Mouse (Mus musculus) thymus, postnatal 4 days (tissue): Measurements from ENCODE around the gene Plppr2.

Source experiments
- DNase-seq: peaks from one replicate; pipeline ENCODE4 v3.0.0; 2021

Gene Plppr2

DNA sequence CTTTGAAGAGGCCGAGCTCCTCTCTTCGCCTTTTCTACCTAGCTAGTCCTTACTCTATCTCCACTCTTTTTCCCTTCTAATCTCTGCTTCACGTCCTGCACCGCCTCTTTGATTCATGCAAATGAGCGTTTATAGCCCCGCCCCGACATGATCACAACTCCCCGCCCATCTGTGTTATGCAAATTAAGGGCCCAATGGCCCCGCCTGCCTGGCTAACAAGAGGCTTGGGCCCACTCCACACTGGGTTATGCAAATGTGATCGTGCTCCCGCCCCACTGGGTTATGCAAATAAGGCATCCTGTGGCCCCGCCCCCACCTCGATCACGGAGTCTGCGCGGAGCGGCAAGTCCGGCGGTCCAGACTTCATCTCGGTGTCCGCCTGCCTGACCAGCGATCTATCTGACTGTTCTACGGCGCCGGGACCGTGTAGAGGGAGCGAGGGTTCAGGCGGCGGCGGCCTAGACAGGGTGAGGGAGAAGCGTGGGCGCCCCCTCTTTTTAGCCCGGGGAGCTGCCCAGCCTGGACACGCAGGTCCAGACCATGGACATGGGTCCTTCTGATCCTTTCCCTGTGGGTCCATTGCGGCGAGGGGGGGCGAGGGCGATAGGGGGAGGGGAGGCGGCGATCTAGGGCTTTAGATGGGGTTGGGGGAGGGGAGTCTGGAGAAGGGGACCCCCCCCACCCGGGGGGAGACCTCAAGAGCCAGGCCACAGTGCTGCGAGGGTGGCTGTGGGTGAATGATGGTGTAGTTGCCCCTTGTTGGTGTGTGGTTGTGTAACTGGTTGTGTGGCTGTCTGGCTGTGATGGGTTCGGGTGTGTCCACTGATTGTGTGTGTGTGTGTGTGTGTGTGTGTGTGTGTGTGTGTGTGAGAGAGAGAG is at the start of gene Plppr2:
Gene Plppr2 (plus strand): TSS at position 342 of the 879 bp plus-strand sequence.
- peak; percentile 86 for DNase-seq

DNA sequence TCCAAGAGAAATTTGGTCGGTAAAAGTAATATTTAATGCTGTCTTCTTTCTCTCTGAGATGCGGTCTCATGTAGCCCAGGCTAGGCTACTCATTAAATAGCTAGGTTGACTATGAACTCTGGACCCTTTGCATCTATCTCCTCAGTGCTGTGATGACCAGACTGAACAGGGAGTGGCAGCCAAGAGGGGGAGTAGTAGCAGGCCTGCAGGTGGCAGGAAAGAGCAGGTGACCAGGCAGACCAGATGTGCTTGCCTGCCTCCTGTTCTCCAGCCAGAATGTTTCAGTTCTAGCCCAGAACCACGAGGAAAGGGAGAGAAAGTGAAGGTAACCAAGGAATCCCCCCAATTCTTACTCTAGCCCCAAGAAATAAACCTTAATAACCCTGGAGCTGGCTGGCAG is 47.6 kb upstream of the Plppr2 start:
- DNase-seq, result no peak

DNA sequence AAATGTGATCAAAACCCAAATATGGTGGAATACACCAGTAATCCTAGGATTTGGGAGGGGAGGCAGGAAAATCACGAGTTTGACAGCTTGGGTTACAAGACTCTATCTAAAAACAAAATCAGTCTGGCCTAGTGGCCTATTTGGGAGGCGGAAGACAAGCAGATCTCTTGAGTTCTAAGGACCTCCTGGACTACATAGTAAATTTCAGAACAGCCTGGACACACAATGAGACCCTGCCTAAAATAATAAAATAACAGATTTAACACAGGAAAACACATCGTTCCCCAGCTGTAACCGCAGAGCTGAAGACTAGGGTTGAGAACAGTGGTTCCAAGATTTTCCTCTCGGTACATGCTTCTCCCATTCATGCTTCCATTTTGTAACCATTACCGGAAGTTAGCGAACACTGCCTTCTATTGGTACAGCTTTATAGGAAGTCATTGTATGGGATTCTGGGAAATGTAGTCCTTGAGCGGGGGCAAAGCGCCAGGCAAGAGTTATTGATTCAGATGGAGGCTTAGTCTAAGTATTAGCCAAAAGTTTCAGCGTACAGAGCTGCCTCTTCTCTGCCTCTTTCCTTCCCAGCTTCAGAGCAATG is 35.5 kb upstream of the Plppr2 start:
- peak; percentile 28 for DNase-seq

DNA sequence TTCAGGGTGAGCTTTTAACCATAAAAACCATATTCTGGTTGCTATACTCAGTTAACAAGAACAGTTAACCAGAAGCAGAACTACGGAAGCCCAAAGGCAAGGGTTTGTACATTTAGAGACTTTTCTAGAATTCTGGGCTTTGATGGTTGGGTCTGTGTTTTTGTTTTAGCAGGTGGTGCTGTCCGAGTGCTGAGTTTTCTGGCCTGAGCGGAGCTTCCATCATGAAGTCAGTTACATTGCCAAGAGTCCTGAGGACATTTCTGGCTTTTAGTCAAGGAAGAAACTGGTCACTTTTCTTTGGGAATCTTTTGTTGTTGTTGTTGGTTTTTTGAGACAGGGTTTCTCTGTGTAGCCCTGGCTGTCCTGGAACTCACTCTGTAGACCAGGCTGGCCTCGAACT is 32.8 kb upstream of the Plppr2 start:
- no peak for DNase-seq

- DNase-seq, result no peak
Observed at GRCm38 (mm10) chr9:21908216-21908615, 28.6 kb upstream of the Plppr2 start.

DNA sequence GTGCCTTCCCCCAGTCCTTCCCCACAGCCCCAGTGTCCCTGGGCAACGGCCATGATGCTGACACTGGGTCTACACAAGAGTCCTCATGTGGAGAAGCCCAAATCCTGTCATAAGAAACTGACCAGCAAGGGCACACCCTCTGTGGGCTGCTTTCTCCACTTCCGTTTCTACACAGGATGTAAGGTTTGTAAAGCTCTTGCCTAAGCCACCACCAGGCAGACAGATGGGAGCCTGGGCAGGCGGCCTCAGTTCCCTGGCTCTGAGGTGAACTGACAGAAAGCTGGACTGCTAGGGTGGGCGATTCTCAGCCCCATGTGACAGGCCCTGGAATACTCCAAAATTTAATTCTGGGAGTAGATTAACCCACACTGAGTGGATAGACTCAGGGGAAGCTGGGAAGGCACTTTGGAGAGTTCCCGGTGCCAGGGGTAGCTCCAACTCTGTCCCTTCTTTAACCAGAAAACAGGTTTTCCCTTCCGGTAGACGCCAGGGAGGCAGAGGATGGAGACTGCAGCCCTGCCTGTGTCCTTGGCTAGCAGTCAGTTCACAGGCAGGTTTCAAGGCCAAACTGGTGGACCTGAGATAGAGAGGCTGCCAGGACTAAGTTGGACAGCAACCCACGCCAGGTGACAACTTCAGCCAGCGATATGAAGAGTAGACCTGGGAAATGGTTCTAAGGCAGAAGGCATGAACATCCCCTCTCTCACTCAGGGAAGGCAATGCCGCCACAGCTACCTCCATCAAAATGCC is 27.2 kb upstream of the Plppr2 start:
- no peak for DNase-seq

DNA sequence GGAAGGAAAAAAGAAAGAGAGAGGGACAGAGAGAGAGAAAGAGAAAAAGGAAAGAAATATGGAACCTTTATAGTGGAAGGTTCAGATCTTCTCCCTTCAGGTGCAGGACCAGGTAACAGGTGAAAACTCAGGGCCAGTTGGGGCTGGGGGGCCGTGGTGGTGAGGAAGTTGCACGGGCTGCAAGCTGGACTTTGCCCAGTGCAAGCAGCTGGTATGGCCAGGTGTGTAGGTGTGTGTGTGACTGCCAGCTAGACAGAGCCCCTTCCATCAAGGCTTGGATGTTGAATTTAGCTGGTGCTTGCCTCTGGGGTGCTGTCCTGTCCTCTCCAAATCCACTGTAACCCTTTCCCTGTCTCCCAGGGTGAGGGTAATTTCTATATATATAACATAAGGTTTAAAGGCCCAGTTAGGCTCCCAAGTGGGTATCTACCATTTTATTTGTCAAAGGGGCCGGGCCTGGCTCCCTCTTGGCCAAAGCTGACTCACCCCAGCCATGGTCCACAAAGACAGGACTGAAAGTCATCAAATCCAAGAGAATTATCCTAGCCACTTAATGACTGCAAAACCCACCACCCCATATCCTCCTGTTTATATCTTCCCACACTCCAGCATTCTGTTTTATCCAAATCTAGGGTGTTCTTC is 19.9 kb upstream of the Plppr2 start:
- DNase-seq, result no peak

- DNase-seq, result no peak
Observed at GRCm38 (mm10) chr9:21917493-21918034, 19.3 kb upstream of the Plppr2 start.

GRCm38 (mm10) chr9:21918035-21918592 is 18.7 kb upstream of the Plppr2 start, which contains the start of gene Rab3d:
TSS of gene Rab3d (minus strand) at chr9:21918192.
- peak; percentile 98 for DNase-seq

GRCm38 (mm10) chr9:21918692-21919384 is 18.0 kb upstream of the Plppr2 start:
- no peak for DNase-seq

DNA sequence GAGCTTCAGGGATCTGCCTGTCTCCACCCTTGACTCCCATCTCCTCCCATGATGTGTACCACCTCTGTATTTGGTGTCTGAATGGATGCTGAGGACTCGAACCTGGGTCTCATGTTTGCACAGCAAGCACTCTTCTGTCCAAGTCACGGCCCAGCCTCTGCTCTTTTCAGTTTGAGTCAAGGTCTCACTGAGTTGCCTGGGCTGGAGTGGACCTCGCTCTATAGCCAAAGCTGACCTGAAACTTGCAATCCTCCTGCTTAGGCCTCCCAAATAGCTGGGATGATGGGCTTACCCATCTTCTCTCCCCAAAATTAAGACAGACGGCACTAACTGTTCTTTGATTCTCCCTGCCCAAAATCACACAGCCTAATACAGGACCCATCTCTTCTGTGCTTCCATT is 13.8 kb upstream of the Plppr2 start:
- DNase-seq, result no peak

DNA sequence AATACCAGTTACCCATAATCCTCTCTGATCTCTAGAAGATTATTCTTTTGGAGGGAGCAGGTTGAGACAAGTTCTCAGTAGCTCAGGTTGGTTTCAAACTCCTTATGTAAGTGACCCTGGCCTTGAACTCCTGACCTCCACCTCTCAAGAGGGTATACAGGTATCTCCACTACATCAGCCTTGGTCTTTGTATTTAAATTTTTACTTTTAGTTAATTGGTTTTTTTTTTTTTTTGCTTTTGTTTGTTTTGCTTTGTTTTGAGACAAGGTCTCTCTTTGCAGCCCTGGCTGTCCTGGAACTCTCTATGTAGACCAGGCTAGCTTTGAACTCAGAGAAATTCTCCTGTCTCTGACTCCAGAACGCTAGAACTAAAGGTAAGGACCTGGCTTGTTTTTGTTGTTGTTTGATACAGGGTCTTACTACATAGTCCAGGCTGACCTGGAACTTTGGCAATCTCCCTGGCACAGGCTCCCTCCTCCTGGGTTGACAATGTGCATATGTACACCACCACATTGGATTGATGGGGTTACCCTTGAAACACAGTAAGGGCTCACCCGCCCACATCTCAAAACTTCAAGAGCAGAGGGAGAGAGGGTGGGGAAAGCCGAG is 13.2 kb upstream of the Plppr2 start:
- DNase-seq, result no peak

- DNase-seq, result no peak
Observed at GRCm38 (mm10) chr9:21924099-21924493, 12.7 kb upstream of the Plppr2 start.

GRCm38 (mm10) chr9:21925034-21925433 is 11.8 kb upstream of the Plppr2 start:
- no peak for DNase-seq

GRCm38 (mm10) chr9:21925506-21925905 is 11.3 kb upstream of the Plppr2 start:
- DNase-seq, result no peak

DNA sequence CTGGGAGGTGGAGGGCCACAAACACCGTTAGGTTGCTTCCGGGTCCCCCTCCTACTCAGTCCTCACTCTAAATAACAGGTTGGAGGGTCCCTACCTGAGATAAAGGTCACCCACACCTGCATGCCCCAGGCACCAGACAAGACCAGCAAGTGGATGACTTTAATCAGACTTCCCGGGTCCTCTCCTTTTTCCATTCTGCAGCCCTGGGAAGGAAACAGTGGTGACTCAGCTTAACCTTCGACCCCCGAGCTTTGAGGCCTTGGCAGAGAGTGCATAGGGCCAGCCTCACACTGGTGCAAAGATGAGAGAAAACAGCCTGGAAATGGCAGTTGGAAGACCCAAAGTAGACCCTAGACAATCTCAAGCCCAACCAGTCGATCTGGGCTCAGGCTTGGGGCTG is 10.7 kb upstream of the Plppr2 start:
- DNase-seq, result no peak

DNA sequence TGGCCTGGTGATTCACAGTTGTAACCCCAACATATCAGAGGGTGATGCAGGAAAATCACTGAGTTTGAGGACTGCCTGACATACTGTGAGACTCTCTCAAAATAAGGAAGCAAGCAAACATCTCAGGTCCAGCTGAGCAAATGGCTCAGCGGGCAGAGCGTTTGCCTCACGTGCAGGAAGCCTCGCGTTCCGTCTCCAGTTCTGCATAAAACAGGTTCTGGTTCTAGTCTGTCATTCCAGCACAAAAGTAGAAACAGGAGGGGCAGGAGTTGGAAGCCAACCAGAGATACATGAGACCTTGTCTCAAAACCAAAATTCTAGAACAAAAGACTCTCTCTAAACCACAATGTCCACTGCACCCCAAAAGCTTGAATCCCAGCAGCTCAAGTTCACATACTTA is 10.0 kb upstream of the Plppr2 start:
- DNase-seq, result no peak

- peak; percentile 35 for DNase-seq
Observed at GRCm38 (mm10) chr9:21927208-21927753, 9.6 kb upstream of the Plppr2 start, which contains the start of the genes Ccdc159 and Tmem205. TSS of gene Ccdc159 (plus strand) at chr9:21927471. TSS of gene Tmem205 (minus strand) at chr9:21927556.

DNA sequence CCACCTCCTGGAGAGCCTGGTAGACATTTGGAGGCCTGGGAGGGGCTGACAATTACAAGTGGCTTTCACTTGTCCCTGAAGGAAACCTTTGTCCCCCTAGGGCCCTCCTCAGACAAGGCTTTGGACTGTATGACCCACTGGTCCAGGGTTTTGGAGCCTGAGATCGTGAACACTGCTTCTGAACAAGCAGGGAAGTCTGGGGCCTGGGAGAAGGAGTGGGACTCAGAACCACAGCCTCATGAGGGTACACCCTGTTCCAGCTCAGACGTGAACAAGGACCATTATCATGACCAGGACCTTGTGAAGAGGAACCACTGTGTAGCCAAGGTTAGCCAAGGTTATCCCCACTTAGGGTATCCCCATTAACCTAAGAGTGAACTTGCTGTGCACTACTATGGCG is 7.6 kb upstream of the Plppr2 start:
- DNase-seq, result no peak

DNA sequence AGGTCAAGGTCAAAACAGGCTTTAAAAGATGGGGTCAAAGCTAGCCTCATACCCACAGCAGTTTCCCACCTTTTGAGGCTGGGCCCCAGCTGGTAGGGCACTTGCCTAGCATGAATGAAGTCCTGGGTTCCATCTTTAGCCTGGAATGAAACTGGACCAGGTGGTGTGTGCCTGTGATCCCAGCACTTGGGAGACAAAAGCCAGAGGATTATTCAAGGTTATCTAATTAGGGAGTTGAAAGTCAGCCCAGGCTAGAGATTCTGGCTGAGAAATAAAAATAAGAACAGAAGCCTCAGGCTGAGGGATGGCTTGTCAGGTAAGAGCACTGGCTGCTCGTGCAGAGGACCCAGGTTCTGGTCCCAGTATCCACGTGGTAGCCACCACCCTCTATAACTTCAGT is 4.8 kb upstream of the Plppr2 start:
- no peak for DNase-seq
